Mouse (Mus musculus) brain, embryonic 18.5 days (tissue): ENCODE data around the gene Nudt12.
A peak's percentile ranks its signal among the peaks of the same experiment; 100 is the strongest.

Experiments
- DNase-seq: peaks from one replicate; pipeline ENCODE4 v3.0.0-alpha.2; 2012; ENCODE audit warnings: low read depth, low spot score

Nudt12 gene

DNA sequence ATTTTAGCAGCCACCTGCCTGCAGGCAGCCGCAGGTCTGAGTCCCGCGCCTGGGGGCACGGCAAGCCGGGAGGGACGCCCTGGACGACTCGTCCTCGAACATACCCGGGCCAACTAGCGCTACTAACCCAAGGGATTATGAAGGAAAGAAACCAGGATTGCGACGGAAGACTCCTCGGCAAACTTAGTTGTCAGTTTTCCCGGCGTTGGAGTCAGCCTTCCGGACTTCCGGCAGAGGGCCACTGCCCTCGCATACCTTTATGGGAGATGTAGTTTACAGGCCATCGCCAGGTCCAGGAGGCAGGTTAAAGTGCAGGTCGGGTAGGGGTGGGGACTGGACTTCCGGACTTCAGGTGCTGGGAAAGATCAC, at the start of gene Nudt12:
TSS of gene Nudt12 (minus strand) at position 282 of the 369 bp plus-strand sequence.
- no peak for DNase-seq

DNA sequence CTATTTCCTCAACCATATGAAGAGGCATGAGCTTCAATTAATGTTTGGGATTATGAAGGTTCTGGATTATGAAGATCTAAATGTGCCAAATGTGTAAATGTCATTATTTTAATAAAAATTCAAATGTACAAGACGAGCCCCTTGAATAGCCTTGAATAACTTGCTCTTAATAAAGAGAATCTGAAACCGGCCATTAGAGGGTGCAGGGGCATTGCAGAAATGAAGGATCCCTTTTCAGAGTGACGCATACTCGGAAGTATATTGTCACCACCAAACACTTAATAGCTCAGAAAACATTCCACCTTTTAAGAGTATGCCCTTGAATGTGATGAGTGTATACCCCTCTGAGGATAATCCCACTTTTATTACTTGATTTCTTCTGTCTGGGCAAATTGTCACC, 40.1 kb upstream of the Nudt12 start:
- DNase-seq = peak; percentile 16

DNA sequence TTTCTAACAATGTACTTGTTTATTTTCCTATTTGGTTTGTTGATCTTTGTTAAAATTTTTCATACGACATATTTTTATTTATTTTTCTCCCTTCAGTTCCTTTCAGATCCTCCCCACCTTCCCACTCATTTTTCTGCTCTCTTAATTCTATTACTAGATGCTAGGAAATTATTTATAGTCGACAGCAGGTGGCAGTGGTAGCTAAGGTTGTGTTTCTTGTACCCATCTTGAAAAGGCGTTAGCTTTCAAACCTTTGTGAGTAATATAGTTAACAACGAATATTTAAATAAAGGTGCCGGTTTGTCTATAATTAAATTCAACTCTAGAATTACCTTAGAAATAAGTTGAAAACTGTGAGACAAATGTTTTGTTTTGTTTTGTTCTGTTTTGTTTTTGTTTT, 26.6 kb upstream of the Nudt12 start:
- peak; percentile 52 for DNase-seq

DNA sequence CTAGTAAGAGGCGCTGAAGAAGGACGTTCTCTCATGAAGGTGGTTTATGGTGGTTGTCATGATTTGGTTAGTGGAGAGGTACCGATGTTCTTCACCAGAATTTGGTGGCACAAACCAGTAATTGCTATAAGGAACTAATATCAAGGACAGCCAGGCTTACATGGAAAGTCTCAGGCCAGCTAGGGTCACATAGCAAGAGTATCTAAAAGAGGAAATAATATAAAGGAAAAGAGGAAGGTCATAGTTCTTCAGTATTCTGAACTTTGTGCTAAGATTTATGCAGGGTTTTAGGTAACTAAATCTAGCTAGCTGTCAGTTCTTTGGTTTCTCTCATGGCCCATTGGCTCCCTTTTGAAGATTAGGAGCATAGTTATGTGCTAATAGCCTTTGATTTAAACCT, 20.3 kb upstream of the Nudt12 start:
- DNase-seq = no peak

DNA sequence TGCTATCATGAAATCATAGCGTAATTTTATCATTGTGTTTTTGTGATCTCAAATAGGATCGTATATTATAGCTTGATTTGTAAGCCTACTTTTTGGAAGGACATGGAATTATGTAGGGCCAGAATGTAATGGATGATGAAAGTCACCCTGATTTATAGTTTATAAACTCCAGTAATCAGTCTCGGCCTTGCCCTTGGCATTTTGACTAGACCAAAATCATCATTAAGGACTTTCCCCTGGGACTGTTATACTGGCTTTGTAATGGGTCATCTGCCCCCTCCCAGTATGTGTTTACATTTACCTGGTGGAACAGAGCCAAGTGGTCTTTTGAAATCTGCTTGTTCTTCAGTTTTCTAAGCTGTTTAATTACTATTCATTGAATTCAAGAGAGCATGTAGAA, 13.2 kb upstream of the Nudt12 start:
- no peak for DNase-seq

DNA sequence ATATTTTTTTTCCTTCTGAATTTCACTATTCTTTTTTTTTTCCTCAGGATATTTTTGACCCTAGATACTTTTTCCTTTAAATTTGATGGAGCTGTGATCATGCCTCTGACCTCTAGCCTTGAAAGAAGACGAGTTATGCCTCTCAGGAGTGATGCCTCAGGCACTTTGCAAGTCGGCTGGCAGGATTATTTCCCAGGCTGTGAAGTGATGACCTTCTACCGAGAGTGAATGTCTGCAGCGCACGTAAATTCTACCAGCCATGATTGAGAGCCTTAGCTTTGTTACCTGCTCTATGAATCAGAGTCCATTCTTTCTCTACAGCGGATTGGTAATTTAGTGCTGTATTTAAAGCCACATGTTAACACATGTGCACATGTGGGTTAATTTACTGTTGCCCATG, 11.3 kb upstream of the Nudt12 start:
- no peak for DNase-seq

DNA sequence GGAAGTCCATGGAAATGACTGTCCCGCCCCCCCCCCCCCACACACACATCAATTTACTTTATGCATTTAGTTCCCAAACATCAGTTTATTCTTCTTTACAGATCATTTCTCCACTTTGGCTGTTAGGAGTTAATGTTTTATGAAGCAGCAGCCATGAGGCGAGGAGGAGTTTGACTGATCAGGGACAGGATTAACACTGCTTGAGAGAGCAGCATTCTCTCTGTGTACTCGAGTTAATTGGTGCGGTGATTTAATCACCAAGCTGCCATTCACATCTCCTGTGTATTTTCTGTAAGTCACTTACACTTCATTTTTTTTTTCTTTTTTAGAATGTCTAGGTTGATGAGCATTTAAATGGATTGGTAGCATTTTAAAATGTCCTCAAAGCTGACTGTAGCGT, 10.8 kb upstream of the Nudt12 start:
- no peak for DNase-seq

DNA sequence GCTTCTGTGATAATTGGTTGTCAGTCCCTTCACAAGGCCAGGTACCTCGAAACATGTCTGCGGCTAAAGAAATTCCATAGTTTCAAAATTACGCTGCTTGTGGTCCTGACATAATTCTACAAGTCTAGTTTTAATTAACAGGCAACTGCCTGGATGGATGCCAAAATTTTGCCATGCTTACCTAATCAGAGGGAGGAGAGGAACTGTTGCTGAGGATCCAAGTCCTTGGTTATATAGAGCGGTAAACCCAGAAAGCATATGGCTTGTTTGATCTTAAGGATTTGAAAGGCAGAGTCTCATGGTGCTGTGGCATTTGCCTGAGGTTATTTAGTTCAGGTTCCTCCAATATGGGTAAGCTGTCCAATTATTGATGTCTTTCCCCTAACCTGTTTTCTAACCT, 5.5 kb upstream of the Nudt12 start:
- DNase-seq = no peak

DNA sequence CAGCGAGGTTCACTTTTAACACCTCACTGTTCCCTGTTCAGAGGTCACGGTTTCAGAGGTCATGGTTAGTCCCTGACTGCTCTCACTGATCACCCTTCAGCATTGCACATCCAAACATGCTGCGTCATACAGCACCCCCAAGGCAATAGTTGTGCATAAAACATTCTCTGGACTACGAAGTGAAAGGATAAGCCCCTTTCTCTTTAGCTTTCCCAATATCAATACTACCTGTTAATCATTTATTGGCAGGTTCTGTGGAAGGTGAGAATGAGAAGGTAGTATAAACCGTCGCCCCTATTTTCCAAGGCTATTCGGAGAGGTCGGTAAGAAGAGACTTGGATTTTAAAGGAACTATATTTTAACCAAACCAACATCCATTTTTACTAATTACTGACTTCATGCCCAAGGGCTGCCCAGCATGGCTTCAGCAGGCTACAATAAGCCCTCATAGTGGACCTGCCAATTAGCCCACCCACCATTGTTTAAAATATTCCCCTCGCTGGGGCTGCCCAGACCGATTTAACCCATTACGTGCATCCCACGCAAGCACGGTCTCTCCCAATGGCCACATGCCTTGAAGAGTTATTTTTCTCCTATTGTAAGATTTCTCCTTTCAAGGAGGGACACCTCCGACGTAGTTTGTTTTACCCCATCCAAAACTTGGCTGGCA, 616 bp downstream of the Nudt12 start:
- no peak for DNase-seq

DNA sequence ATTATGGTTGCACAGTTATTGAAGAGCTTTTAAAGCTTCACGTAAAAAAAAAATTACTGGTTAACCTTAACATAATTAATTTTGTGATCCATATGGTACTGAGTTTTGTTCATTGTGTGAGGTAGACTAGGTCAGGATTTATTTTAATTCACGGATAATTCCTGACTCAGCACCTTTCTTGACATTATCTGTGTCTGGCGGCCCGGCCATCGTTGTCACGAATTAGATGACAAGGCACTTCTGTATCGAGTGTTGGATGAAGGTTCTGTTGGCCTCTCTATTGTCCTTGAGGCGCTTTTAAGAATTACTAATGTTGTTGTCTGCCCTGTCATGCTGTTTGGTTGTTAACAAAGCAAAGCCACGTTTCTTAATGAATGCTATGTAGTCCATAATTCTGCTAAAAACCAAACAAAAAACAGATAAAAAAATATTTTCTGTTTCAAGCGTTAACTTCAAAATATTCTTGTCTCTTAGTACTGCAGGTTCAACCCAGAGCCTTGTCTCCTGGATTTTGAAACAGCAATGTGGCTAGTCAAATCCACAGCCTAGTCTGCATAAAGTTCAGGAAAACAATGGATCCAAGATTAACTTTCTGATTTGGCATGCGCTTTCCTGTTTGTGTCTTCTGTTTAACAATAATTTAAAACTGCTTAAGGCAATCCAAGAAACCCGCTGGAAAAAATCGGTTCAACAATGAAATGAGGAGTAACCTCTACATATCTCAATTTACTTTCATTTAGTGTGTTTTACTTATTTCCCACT, 1.4 kb downstream of the Nudt12 start:
- no peak for DNase-seq

DNA sequence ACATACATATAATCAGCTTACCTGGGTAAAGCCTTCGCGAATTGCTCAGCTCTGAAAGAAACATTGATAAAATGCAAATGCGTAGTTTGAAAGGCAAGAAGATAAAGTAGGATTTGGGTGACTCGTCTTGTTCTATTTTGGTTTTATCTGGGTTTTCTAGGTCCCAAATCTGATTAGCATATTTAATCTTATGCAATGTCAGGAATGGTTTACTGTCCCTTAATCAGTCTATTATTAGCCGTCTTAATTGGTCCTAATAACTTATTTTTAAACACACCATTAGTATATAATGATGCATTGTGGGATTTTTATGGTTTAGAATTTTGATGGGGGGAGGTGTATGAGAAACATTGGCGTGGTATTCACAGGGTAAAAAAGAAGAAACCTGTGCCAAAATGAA, 21.9 kb downstream of the Nudt12 start, which contains the start of gene Pdzph1:
TSS of gene Pdzph1 (minus strand) at position 101 of the 400 bp plus-strand sequence.
- no peak for DNase-seq

DNA sequence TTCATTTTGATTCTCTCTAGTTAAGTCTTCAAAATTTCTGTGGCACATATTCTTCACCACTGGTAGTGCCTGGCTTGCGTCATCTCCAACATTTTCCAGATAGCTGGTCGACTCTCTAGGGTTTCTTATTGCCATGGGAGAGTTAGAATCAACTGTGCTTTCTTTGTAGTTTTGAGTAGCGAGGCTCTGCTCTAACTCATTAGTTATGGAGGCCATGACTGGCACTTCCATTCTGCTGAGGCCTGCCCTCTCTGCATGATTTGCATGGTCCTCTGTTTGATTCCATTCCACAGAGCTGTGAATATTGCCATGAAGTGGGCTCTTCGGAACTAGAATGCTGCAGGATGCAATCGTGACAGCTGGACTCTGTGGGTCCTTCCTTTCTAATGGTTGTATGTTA, 39.9 kb downstream of the Nudt12 start:
- no peak for DNase-seq

DNA sequence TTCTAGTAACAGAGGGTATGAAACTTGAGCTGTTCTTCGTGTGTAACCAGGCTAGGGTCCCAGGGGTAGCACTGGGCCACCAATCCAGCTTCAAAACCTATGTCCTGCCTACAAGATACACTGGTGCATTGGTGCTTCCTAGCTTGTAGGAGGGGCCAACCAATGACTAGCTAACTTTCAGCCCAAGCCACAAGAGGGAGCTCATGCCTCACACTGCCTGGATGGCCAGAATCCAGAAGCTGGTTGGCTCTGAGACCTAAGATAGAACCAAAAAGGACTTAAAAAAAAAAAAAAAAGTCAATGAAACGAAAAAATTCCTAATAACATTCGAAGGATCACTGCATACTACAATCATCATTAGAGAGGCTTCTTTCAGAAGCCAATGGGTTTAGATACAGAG, 53.3 kb downstream of the Nudt12 start:
- DNase-seq = no peak

DNA sequence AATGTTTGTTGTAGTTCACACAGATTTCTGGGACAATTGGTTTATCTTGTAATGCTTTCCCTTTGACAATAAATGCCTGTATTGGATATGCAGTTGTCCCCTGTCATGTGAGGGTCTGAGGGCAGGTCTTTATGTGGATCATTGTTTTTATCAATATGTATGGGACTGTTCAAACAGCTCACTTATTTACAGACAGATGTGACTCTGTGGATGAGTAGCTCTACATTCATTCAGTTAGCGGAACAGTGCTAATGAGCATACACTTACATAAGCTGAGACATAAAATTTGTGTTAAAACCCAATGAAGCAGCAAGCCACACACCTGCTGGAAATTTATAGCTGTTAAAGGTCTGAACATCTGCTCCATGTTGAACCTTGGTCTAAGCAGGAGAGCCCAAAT, 56.1 kb downstream of the Nudt12 start:
- DNase-seq = no peak
